11 mouse cellular contexts compared by ENCODE assay signal in genomic region chr16:11017807-11018595, GRCm38 (mm10). TPM values are rescaled to one million over a fixed set of nuclear protein-coding genes. Genes with fewer than 3 reads are reported as not detected.
DNase-seq lines count a peak whose midpoint lies in the region; TF ChIP-seq lines count a peak whose summit lies in the region.
"Had no signal": no experiment of that assay in that cellular context is flagged by ENCODE, and none has a peak within 500 bp of the region (broad histone marks: within the 10 kb centered on the region; RNA-seq: fewer than 3 reads in every experiment).

No protein-coding gene starts in this region.

- peak; percentile 16 for DNase-seq in heart, postnatal 4 days
- no peak for DNase-seq in heart, postnatal 25 days (ENCODE audit: low spot score)
- DNase-seq in lung, postnatal 10 days, result peak; percentile 50
- DNase-seq in lung, postnatal 25 days (ENCODE audit: low spot score), result no peak
- DNase-seq in R1 (ENCODE audit: low read depth, low spot score), result peak; percentile 57
- no peak for DNase-seq in MN1 (ENCODE audit: low spot score)
- DNase-seq in forebrain, embryonic 10.5 days (ENCODE audit: extremely low spot score, low spot score), result no peak
- DNase-seq: cerebellum, adult 8-10 months had no signal

- peaks cover 10% of the 10 kb centered on the region for H3K4me1 ChIP-seq in forebrain, embryonic 10.5 days

- no peak overlapping the region for H3ac ChIP-seq in myocyte (ENCODE audit: control insufficient read depth, insufficient read length)

- no peak overlapping the region for H3K4me2 ChIP-seq in myocyte (ENCODE audit: low read depth)
- H3K4me2 ChIP-seq: stomach, embryonic 15.5 days had no signal

- H3K27me3 ChIP-seq in myocyte (ENCODE audit: control insufficient read depth, insufficient read depth, insufficient read length), result no peaks in the 10 kb centered on the region
- H3K27me3 ChIP-seq in forebrain, embryonic 10.5 days (ENCODE audit: poor library complexity, severe bottlenecking), result no peaks in the 10 kb centered on the region
- H3K27me3 ChIP-seq: stomach, embryonic 15.5 days had no signal

- H3K36me3 ChIP-seq in myocyte (ENCODE audit: control insufficient read depth, insufficient read depth), result no peaks in the 10 kb centered on the region
- no peaks in the 10 kb centered on the region for H3K36me3 ChIP-seq in forebrain, embryonic 10.5 days (replicated peaks)
- H3K36me3 ChIP-seq: stomach, embryonic 15.5 days had no signal

- no peaks in the 10 kb centered on the region for H3K9me3 ChIP-seq in forebrain, embryonic 10.5 days
- H3K9me3 ChIP-seq: stomach, embryonic 15.5 days had no signal

- H3K79me2 ChIP-seq in myocyte (ENCODE audit: control insufficient read depth, insufficient read depth), result no peaks in the 10 kb centered on the region

- H3K4me3 ChIP-seq in myocyte, result no peak overlapping the region
- H3K4me3 ChIP-seq in forebrain, embryonic 10.5 days, result no peak overlapping the region
- H3K4me3 ChIP-seq: erythroblast, embryonic 14.5 days; stomach, embryonic 15.5 days had no signal

- TF ChIP-seq POLR2A in myocyte (IDR thresholded peaks at IDR 0.05; ENCODE audit: insufficient read length, low read depth), result no peak

- 72% methylated on average over 11 of the region's 11 CpGs for whole genome bisulfite sequencing in forebrain, embryonic 10.5 days

- H3K27ac ChIP-seq in forebrain, embryonic 10.5 days, result no peak overlapping the region
- H3K27ac ChIP-seq: stomach, embryonic 15.5 days had no signal

- intact Hi-C loops in heart, postnatal 25 days (cut with DNase I), result no loop called here

TF ChIP-seq in myocyte, 11 proteins besides CTCF, POLR2A, EP300 and RAD21:
- TF ChIP-seq TCF12 (IDR thresholded peaks at IDR 0.05; ENCODE audit: insufficient read depth, poor library complexity, severe bottlenecking), result no peak
- peak; percentile 60 for TF ChIP-seq USF1 (IDR thresholded peaks at IDR 0.05; ENCODE audit: low read depth)

RNA-seq across cellular contexts. Expression of gene Snn, which starts 42.7 kb away (rescaled TPM):
- 10 to 100 TPM; 52.5 to 56.6 TPM for total RNA-seq in heart, postnatal 4 days (2021)
- total RNA-seq in heart, postnatal 25 days (2021), result 10 to 100 TPM; 28.3 to 33.3 TPM
- polyA plus RNA-seq in myocyte (2012; fragmentation: generic; extraction: Trizol), result 31.0 TPM
- 64.9 and 67.0 TPM in 2 replicates for polyA plus RNA-seq in forebrain, embryonic 10.5 days (2016; fragmentation: Nextera tagmentation; extraction: Ambion mirVana)

RNA-seq across cellular contexts. Expression of gene Litaf, which starts 48.0 kb away (rescaled TPM):
- 10 to 100 TPM; 50.0 to 60.4 TPM for total RNA-seq in heart, postnatal 4 days (2021)
- total RNA-seq in heart, postnatal 25 days (2021), result 10 to 100 TPM; 21.7 to 24.2 TPM
- 103 TPM for polyA plus RNA-seq in myocyte (2012; fragmentation: generic; extraction: Trizol)
- 61.7 and 65.1 TPM in 2 replicates for polyA plus RNA-seq in forebrain, embryonic 10.5 days (2016; fragmentation: Nextera tagmentation; extraction: Ambion mirVana)

Comparison
In these comparisons a context has a peak if more than half of its experiments do, and no peak if none do; other contexts are left out.
1. DNase-seq: peak in heart, postnatal 4 days (single experiment), lung, postnatal 10 days (single experiment) and R1 (single experiment); none in heart, postnatal 25 days (single experiment), lung, postnatal 25 days (single experiment), MN1 (single experiment) and forebrain, embryonic 10.5 days (single experiment).